Mouse (Mus musculus): ENCODE measurements around the gene Ngp. TPM values are rescaled to one million over a fixed set of nuclear protein-coding genes. Genes with fewer than 3 reads are reported as not detected.

Gene Ngp
- polyA plus RNA-seq, 1 experiment from 2014 or later, result 0.12 TPM

DNA sequence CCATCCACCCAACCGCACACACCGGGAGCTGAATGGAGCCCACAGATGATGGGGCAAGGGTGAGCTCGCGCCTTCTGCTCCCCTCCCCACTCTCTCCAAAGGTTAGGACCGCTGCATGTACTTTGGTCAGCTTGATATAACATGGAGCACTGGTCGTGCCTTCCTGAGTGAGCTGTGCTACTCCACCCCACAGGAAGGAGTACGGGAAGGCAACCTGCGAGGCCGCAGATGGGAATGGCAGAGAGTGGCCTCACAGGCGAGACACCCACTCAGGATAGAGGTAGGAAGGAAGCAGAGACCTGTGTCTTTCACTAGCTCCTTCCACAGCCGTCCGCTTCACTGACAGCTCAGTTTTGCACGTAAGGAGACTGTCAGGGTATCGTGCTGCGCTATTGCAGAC is 28.8 kb downstream of the Ngp start:
- Histone ChIP-seq H3K9me3 (replicated peaks) (no peaks in the 10 kb centered on the region), H3K36me3 (peaks cover 36% of the 10 kb centered on the region), H3K4me1 (peaks cover 5% of the 10 kb centered on the region), H3K4me3 (no peak overlapping the region), H3K27ac (replicated peaks) (no peak overlapping the region), H3K27me3 (ENCODE audit: low read depth, poor library complexity, severe bottlenecking) (no peaks in the 10 kb centered on the region)
- 86% methylated on average over 15 of the region's 15 CpGs for WGBS
- DNase-seq (ENCODE audit: low spot score), result no peak

DNA sequence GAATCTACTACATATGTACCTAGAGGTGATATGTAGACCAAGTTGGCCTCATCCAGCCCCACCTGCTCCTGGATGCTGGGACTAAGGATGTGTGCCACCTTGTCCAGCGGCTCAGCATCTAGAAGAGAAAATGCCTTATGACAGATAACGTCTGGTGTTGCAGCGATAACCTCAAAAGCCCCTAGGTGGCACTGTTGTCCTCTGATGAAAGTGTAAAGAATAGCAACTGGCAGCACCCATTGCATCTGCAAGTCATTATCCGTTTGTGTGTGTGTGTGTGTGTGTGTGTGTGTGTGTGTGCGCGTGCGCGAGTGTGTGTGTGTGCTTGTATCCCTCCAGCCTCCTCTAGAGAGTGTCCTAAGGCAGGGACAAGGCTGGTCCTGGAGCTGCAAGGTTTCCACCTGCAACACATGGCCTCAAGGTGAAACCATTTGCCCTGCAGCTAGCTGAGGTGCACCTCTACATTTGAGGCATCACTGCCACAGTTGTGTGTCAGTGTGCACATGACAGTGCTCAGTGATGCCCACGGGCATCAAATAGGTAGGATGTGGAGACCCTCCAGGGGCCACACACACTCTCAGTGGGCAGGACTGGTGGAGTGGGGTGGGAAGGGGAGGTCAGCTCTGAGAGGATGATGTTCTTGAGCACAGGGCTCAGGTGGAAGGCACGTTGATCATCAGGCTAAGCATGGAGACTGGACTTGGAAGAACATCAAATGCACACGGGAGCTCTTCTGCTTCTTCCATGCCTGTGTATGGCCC is 29.5 kb downstream of the Ngp start:
- Histone ChIP-seq H3K4me3 (no peak overlapping the region), H3K36me3 (peaks cover 29% of the 10 kb centered on the region), H3K4me1 (peaks cover 5% of the 10 kb centered on the region), H3K27ac (replicated peaks) (no peak overlapping the region), H3K9me3 (replicated peaks) (no peaks in the 10 kb centered on the region), H3K27me3 (ENCODE audit: low read depth, poor library complexity, severe bottlenecking) (no peaks in the 10 kb centered on the region)
- peak; percentile 73 for DNase-seq (ENCODE audit: low spot score)
- 32% methylated on average over 11 of the region's 11 CpGs for WGBS

DNA sequence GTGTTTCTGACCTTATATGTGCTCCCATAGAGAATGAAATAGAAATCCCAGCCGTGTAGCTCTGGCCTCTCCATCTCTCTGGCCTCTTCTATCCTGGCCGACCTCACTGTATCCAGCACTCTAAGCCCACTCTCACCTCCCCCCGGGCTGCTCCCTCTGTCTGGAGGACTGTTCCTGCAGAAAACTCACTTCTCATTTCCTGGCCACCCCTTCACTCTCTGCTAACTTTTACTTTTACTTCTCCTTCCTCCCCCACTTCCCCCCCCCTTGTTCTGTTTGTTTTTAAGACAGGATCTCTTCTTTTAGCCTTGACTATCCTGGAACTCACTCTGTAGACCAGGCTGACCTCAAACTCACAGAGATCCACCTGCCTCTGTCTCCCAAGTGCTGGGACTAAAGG is 33.0 kb downstream of the Ngp start:
- Histone ChIP-seq H3K4me3 (no peak overlapping the region), H3K9me3 (replicated peaks) (no peaks in the 10 kb centered on the region), H3K27ac (replicated peaks) (no peak overlapping the region), H3K36me3 (peaks cover 23% of the 10 kb centered on the region), H3K27me3 (ENCODE audit: low read depth, poor library complexity, severe bottlenecking) (no peaks in the 10 kb centered on the region; the same call in 1 of the 2 replicates), H3K4me1 (peaks cover 5% of the 10 kb centered on the region)
- 88% methylated on average over 3 of the region's 3 CpGs for WGBS
- DNase-seq (ENCODE audit: low spot score), result no peak

DNA sequence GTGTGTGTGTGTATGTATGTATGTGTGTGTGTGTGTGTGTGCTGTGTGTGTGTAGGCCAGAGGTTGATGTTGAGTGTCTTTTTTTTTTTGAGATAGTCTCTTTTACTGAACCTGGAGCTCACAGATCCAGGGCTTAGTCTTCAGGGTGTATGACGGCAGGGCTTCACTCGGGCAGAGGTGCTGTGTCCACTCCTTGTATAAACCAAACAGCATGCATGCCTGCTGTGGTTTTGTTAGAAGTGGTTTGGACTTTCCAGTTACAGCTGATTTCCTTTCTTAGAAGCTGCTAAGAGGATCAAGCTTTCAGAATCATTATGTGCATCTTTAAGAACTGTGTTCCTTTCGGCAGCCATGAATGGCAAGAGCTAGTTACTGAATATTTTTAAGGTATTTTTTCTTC is 38.4 kb downstream of the Ngp start:
- H3K27ac ChIP-seq (replicated peaks), result no peak overlapping the region
- no peak overlapping the region for H3K4me3 ChIP-seq
- DNase-seq (ENCODE audit: low spot score), result no peak
- no peaks in the 10 kb centered on the region; the same call in 1 of the 2 replicates for H3K27me3 ChIP-seq (ENCODE audit: low read depth, poor library complexity, severe bottlenecking)
- H3K9me3 ChIP-seq (replicated peaks), result no peaks in the 10 kb centered on the region
- peaks cover 5% of the 10 kb centered on the region for H3K36me3 ChIP-seq
- 83% methylated on average over 3 of the region's 3 CpGs for WGBS
- no peaks in the 10 kb centered on the region for H3K4me1 ChIP-seq

DNA sequence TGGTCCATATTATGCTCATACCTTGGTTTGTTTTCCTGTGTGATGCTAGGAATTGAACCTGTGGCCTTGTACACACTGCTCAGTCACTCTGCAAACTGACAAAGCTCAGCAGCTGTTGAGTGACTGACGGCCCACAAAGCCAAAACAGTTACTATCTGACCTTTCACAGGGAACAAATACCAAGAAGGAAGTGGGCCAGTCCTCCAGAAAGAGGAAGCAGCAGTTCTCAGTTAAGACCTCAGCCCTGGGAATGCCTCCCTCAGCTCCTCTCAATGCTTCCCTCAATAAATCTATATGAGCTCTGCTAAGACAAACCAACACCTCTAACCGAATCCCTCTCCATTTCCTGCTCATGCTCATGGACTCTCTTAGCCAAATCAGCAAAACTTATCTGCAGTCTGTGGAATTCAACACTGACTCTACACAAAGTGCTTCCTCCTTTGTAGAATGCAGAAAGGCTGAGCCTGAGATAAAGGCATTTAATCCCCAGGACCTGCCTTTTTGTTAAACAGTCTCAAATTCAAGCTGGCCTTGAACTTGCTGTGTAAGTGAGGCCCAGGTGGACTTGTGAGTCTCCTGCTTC is 39.7 kb downstream of the Ngp start:
- Histone ChIP-seq H3K9me3 (replicated peaks) (no peaks in the 10 kb centered on the region), H3K36me3 (peaks cover 9% of the 10 kb centered on the region), H3K27ac (replicated peaks) (no peak overlapping the region), H3K4me1 (no peaks in the 10 kb centered on the region), H3K4me3 (no peak overlapping the region), H3K27me3 (ENCODE audit: low read depth, poor library complexity, severe bottlenecking) (no peaks in the 10 kb centered on the region; the same call in 1 of the 2 replicates)
- 78% methylated on average over 2 of the region's 2 CpGs for WGBS
- no peak for DNase-seq (ENCODE audit: low spot score)

DNA sequence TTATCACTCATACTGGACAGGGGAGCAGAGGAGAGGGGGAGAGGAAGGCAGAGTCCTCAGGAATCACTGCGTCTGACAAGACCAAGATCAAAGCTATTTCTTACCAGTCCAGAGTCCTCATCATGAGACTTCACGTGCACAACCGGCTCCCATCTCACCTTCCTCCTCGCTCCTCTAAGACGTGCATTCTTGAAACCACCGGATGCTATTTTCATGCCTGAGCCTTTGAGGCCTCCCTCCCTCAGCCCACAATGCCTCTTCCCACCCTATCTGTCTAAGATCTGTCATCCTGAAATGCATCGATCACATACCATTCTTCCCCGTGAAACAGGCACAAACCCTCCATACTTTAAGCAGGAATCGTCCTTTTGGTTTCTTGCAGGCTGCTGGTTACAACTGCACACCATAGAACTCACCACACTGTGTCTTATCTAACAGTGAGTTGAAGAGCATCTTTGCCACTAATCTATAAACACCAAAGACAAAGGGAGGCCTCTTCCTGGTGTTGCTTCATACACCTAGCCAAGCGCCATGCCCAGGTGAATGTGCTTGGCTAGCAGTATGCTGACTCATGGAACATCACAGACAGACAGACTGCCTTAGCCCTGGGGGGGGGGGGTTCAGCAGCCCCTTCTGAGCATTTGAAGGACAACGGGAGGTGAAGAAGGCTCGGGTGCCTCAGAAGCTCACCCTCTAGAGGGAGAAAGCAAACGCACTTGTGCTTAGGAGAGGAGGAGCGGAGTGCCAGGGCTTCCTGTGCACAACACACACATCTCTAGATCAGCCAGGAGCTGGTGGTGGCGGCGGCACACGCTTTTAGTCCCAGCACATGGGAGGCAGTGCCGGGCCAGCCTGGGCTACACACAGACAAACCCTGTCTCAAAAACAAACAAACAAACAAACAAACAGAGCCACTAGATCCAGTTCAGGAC is 41.6 kb downstream of the Ngp start:
- 91% methylated on average over 18 of the region's 18 CpGs for WGBS
- Histone ChIP-seq H3K4me3 (no peak overlapping the region), H3K36me3 (peaks cover 9% of the 10 kb centered on the region), H3K9me3 (replicated peaks) (no peaks in the 10 kb centered on the region), H3K27ac (replicated peaks) (no peak overlapping the region), H3K4me1 (no peaks in the 10 kb centered on the region), H3K27me3 (ENCODE audit: low read depth, poor library complexity, severe bottlenecking) (no peaks in the 10 kb centered on the region; the same call in 1 of the 2 replicates)
- DNase-seq (ENCODE audit: low spot score), result no peak

DNA sequence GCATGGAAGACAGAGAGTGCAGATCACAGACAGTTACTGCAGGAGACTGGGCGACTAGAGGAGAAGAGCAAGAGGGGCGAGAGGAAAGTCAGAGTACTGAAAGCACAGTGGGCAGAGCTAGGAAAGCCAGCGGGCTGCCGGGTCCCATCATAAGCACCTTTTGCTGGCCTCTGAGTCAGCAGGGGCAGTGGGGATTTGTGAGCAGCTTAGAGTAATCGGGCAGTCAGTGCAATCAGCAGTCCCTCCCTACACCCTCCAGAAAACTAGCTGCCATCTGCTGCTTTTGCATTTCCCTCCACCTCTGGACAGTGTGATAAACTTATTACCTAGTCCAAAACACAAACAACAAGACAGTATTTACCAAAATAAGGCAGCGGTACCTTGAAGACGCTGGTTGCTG is 42.8 kb downstream of the Ngp start:
- no peaks in the 10 kb centered on the region for H3K9me3 ChIP-seq (replicated peaks)
- H3K36me3 ChIP-seq, result peaks cover 13% of the 10 kb centered on the region
- H3K27ac ChIP-seq (replicated peaks), result no peak overlapping the region
- H3K4me3 ChIP-seq, result no peak overlapping the region
- DNase-seq (ENCODE audit: low spot score), result no peak
- no peaks in the 10 kb centered on the region; the same call in 1 of the 2 replicates for H3K27me3 ChIP-seq (ENCODE audit: low read depth, poor library complexity, severe bottlenecking)
- WGBS, result 83% methylated on average over 7 of the region's 7 CpGs
- no peaks in the 10 kb centered on the region for H3K4me1 ChIP-seq

DNA sequence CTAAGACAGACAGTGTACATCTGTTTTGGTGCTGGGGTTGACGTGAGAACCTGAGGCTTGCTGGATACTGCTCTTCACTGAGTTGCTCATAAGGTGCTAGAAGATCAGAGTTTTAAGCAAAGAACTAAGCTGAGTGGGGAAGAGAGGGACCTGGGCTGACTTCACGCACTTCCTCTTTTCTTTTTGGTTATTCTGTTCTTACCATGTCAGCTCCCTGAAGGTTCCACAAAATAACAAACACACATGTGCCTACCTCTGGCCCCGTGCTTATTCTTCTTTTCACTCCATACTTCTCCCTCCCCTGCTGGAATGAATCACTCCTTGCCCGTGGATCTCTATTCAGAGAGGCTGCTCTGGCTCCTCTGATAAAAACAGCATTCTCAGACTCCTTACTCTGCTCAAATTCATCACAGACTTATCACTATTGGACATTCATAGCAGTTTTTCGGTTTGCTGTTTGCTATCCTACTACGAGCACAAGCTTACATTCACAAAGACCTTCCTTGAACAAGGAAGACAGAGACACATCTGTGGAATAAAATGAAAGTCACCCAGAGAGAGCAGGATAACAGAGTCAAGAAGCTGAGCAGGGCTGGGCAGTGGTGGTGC is 44.5 kb downstream of the Ngp start:
- Histone ChIP-seq H3K4me1 (no peaks in the 10 kb centered on the region), H3K4me3 (no peak overlapping the region), H3K27ac (replicated peaks) (no peak overlapping the region), H3K9me3 (replicated peaks) (no peaks in the 10 kb centered on the region), H3K27me3 (ENCODE audit: low read depth, poor library complexity, severe bottlenecking) (no peaks in the 10 kb centered on the region), H3K36me3 (peaks cover 16% of the 10 kb centered on the region; the same call in 1 of the 2 replicates)
- no peak for DNase-seq (ENCODE audit: low spot score)
- WGBS, result 93% methylated on average over 6 of the region's 6 CpGs

DNA sequence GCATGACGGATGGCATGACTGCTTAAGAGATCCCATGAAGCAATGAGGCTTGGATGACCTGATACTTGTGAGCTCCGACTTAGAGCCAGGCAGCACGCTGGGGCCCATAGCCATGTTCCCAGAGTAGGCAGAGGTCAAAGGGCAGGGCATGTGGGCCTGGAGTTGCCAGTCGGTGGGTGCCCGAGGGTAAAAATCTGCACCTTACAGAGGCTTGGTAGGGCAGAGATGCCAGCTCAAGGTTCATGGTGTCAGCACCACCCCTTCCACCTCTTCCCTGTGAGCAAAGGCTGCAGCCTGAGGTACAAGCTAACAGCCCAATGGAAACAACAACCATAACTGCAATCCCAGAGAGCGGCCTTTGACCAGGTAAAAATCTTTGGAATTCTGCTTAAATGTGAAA is 45.8 kb downstream of the Ngp start:
- Histone ChIP-seq H3K27me3 (ENCODE audit: low read depth, poor library complexity, severe bottlenecking) (no peaks in the 10 kb centered on the region), H3K4me3 (no peak overlapping the region), H3K36me3 (peaks cover 16% of the 10 kb centered on the region; the same call in 1 of the 2 replicates), H3K9me3 (replicated peaks) (no peaks in the 10 kb centered on the region), H3K4me1 (no peaks in the 10 kb centered on the region), H3K27ac (replicated peaks) (no peak overlapping the region)
- 97% methylated on average over 6 of the region's 6 CpGs for WGBS
- DNase-seq (ENCODE audit: low spot score), result no peak

DNA sequence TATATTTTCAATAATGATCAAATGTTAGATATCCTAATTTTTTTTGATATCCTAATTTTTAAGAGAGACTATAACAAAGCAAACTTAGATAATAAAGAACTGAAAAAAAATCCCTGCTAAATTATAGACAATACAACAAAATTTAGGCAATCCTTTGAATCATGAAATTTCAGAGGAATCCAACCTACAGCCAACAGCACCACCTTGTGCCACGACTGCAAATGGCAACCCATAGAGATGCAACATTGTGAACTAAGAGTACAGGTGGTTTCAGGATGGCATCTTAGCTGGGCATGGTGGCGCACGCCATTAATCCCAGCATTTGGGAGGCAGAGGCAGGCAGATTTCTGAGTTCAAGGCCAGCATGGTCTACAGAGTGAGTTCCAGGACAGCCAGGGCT is 46.6 kb downstream of the Ngp start:
- Histone ChIP-seq H3K9me3 (replicated peaks) (no peaks in the 10 kb centered on the region), H3K4me3 (no peak overlapping the region), H3K27me3 (ENCODE audit: low read depth, poor library complexity, severe bottlenecking) (no peaks in the 10 kb centered on the region), H3K36me3 (peaks cover 16% of the 10 kb centered on the region; the same call in 1 of the 2 replicates), H3K27ac (replicated peaks) (no peak overlapping the region), H3K4me1 (no peaks in the 10 kb centered on the region)
- no peak for DNase-seq (ENCODE audit: low spot score)
- 85% methylated on average over 3 of the region's 3 CpGs for WGBS

All from midbrain, embryonic 10.5 days (tissue).